Mouse (Mus musculus) heart, embryonic 13.5 days (tissue): Measurements from ENCODE around the gene Apoa2. TPM values are rescaled to one million over a fixed set of nuclear protein-coding genes. Genes with fewer than 3 reads are reported as not detected.
"Not testable (repeated sequence)": the region's sequence is repeated elsewhere in the genome, so short reads cannot be mapped to it uniquely, and the experiment has no call there.

Source experiments
- ATAC-seq: fragments of 200-750 bp; cut with Nextera tagmentation; 2 replicates; pipeline ENCODE4 v1.8.0; 2017; ENCODE audit warnings: moderate TSS enrichment; ENCODE audit not compliant: insufficient number of reproducible peaks, low FRiP score, low TSS enrichment; ENCODE audit errors: extremely low read depth
- H3K27ac ChIP-seq: fragments of 300-500 bp; sonication (generic); replicated peaks from 2 replicates; pipeline ENCODE4 v1.5.1; 2015; ENCODE audit warnings: moderate library complexity, mild to moderate bottlenecking, inconsistent platforms
- H3K27me3 ChIP-seq: fragments of 300-500 bp; sonication (generic); replicated peaks from 2 replicates; pipeline ENCODE4 v1.6.1; 2015; ENCODE audit warnings: mild to moderate bottlenecking, inconsistent platforms
- H3K36me3 ChIP-seq: fragments of 300-500 bp; sonication (generic); 2 replicates; pipeline ENCODE4 v1.6.1; 2015; ENCODE audit warnings: mild to moderate bottlenecking, inconsistent platforms
- H3K4me1 ChIP-seq: fragments of 300-500 bp; sonication (generic); 2 replicates; pipeline ENCODE4 v1.6.1; 2015; ENCODE audit warnings: inconsistent platforms
- H3K4me2 ChIP-seq: fragments of 300-500 bp; sonication (generic); 2 replicates; pipeline ENCODE4 v1.6.1; 2015; ENCODE audit warnings: inconsistent platforms, mild to moderate bottlenecking, moderate library complexity
- H3K4me3 ChIP-seq: fragments of 300-500 bp; sonication (generic); 2 replicates; pipeline ENCODE4 v1.5.1; 2015; ENCODE audit warnings: moderate library complexity, mild to moderate bottlenecking, inconsistent platforms
- H3K9ac ChIP-seq: fragments of 300-500 bp; sonication (generic); 2 replicates; pipeline ENCODE4 v1.6.1; 2015; ENCODE audit warnings: inconsistent platforms, mild to moderate bottlenecking, moderate library complexity
- H3K9me3 ChIP-seq: fragments of 300-500 bp; sonication (generic); 2 replicates; pipeline ENCODE4 v1.6.1; 2016; ENCODE audit warnings: inconsistent platforms
- WGBS: fragments of 180-500 bp; shearing (Covaris S2); methylation state at CpG from one replicate; pipeline ENCODE4 v1.1.7; 2015; ENCODE audit warnings: mixed read lengths; 5-methylcytosine and 5-hydroxymethylcytosine counted together
- polyA plus RNA-seq: library from polyadenylated mRNA; unstranded; fragments of >200 nt; fragmentation: Nextera tagmentation; extraction: Ambion mirVana; gene quantifications from 2 replicates; pipeline ENCODE4 v1.2.1, GENCODE M21; 2015

Apoa2 gene
- polyA plus RNA-seq, 1 experiment from 2014 or later: 21.9 TPM

- H3K27ac ChIP-seq: no peak overlapping the region
- H3K4me1 ChIP-seq: peaks cover 14% of the 10 kb centered on the region
- H3K4me3 ChIP-seq: no peak overlapping the region
- H3K27me3 ChIP-seq: no peaks in the 10 kb centered on the region
- 73% methylated on average over 15 of the region's 15 CpGs for WGBS
- ATAC-seq: no peak
- H3K4me2 ChIP-seq: no peak overlapping the region
- H3K9me3 ChIP-seq: no peaks in the 10 kb centered on the region
- H3K9ac ChIP-seq: no peak overlapping the region
- peaks cover 98% of the 10 kb centered on the region for H3K36me3 ChIP-seq
Observed at GRCm38 (mm10) chr1:171239992-171240744, 15.3 kb downstream of the Apoa2 start.

GRCm38 (mm10) chr1:171240911-171241310, 16.1 kb downstream of the Apoa2 start:
- no peak overlapping the region for H3K4me2 ChIP-seq
- no peak overlapping the region for H3K4me3 ChIP-seq
- 89% methylated on average over 10 of the region's 10 CpGs for WGBS
- no peak for ATAC-seq
- no peak overlapping the region for H3K9ac ChIP-seq
- peaks cover 97% of the 10 kb centered on the region for H3K36me3 ChIP-seq
- no peaks in the 10 kb centered on the region for H3K27me3 ChIP-seq
- no peaks in the 10 kb centered on the region for H3K9me3 ChIP-seq
- peaks cover 20% of the 10 kb centered on the region for H3K4me1 ChIP-seq
- H3K27ac ChIP-seq: no peak overlapping the region

- WGBS: 88% methylated on average over 12 of the region's 12 CpGs
Observed at GRCm38 (mm10) chr1:171241952-171242351, 17.1 kb downstream of the Apoa2 start.

DNA sequence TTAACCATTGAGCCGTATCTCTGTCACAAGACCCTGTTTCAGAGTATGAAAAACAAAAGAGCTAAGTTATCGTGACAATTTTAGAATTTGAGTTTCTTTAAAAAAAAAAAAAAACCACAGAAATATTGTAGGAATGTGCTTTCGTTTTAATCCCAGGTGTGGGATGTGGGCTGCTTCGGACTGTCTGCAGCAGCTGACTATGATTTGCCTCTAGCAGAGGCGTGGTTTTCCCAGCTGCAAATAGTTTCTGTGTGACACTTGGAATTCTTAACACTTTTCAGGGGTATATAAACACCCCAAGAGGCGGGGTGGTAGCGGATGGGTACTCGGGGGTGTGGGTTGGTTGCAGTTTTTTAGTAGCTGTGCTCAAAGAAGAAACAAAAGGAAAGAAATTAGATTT, 20.5 kb downstream of the Apoa2 start:
- H3K9ac ChIP-seq: peak overlapping the region; percentile 95
- no peaks in the 10 kb centered on the region for H3K27me3 ChIP-seq
- H3K27ac ChIP-seq: no peak overlapping the region
- peak overlapping the region; percentile 84 for H3K4me2 ChIP-seq
- WGBS: 80% methylated on average over 8 of the region's 8 CpGs
- H3K9me3 ChIP-seq: no peaks in the 10 kb centered on the region
- H3K4me3 ChIP-seq: peak overlapping the region; percentile 83; the same call in 1 of the 2 replicates
- H3K36me3 ChIP-seq: peaks cover 52% of the 10 kb centered on the region
- H3K4me1 ChIP-seq: peaks cover 47% of the 10 kb centered on the region
- no peak for ATAC-seq

More at GRCm38 (mm10) chr1:171241952-171242351, 17.1 kb downstream of the Apoa2 start:
- H3K9ac ChIP-seq, H3K27me3 ChIP-seq, H3K27ac ChIP-seq, H3K4me3 ChIP-seq, ATAC-seq, H3K4me2 ChIP-seq, H3K9me3 ChIP-seq: not testable (repeated sequence)
- Histone ChIP-seq H3K4me1 (peaks cover 20% of the 10 kb centered on the region), H3K36me3 (peaks cover 87% of the 10 kb centered on the region)

- Histone ChIP-seq H3K9me3 (no peaks in the 10 kb centered on the region), H3K27ac (peak overlapping the region; percentile 93), H3K4me1 (peaks cover 62% of the 10 kb centered on the region), H3K27me3 (0 out of 2 replicates have a peak, but pooled peaks cover 6% of the 10 kb centered on the region), H3K36me3 (peaks cover 37% of the 10 kb centered on the region), H3K4me3 (peak overlapping the region; percentile 83), H3K4me2 (peak overlapping the region; percentile 84), H3K9ac (peak overlapping the region; percentile 95)
- under 1% methylated on average over 41 of the region's 41 CpGs for WGBS
- ATAC-seq: peak; percentile 78
Observed at GRCm38 (mm10) chr1:171246709-171247452, 22.0 kb downstream of the Apoa2 start.

GRCm38 (mm10) chr1:171247453-171247841, 22.6 kb downstream of the Apoa2 start:
- H3K27ac ChIP-seq: peak overlapping the region; percentile 93
- WGBS: 8% methylated on average over 13 of the region's 13 CpGs
- no peaks in the 10 kb centered on the region for H3K9me3 ChIP-seq
- peaks cover 67% of the 10 kb centered on the region for H3K4me1 ChIP-seq
- peaks cover 32% of the 10 kb centered on the region for H3K36me3 ChIP-seq
- 0 out of 2 replicates have a peak, but pooled peaks cover 6% of the 10 kb centered on the region for H3K27me3 ChIP-seq
- peak overlapping the region; percentile 83 for H3K4me3 ChIP-seq
- H3K9ac ChIP-seq: peak overlapping the region; percentile 82
- no peak for ATAC-seq
- peak overlapping the region; percentile 84 for H3K4me2 ChIP-seq

GRCm38 (mm10) chr1:171247916-171248315, 23.1 kb downstream of the Apoa2 start:
- Histone ChIP-seq H3K27me3 (peaks cover 8% of the 10 kb centered on the region; the same call in 1 of the 2 replicates), H3K36me3 (peaks cover 27% of the 10 kb centered on the region), H3K4me3 (peak overlapping the region; percentile 83), H3K4me2 (peak overlapping the region; percentile 84), H3K27ac (peak overlapping the region; percentile 93), H3K9me3 (no peaks in the 10 kb centered on the region), H3K9ac (peak overlapping the region; percentile 82), H3K4me1 (peaks cover 71% of the 10 kb centered on the region)
- WGBS: 28% methylated on average over 4 of the region's 4 CpGs
- ATAC-seq: no peak

DNA sequence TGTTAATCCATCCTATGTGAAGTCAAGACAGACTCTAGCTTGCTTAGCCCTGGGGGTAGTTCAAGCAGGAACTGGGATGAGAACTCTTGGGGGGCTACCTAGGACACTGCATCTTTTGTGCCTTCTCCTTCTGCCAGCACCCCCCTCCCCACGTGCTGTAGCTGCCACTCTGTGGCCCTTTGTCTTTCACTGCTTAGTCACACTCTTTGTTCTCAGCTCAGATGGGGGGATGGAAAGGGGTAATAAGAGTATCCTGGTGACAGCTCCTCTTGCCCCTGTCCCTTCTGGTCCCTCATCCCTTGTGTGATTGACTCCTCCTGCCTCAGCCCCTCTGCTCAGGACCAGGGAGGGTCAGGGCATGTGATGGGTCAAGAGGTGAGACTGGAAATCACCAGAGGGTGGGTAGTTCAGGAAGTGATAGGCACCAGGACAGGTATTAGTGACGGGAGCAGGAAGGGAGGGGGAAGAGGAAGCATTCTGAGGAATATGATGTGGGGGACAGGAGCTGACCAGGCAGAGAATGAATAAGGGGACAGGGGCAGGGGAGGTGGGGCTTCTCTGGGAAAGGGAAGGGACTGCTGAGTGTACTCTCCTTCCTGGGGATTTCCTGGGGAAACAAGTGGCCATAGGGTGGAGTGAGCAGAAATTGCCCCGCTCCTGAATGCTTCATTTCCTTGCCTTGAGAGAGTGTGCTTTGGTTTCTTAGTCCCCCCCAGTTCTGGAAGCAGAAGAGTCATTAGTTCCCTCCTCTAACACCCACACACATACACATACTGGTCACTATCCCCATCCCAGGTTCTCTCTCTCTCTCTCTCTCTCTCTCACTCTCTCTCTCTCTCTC, 23.8 kb downstream of the Apoa2 start:
- Histone ChIP-seq H3K9ac (no peak overlapping the region), H3K4me1 (peaks cover 71% of the 10 kb centered on the region), H3K9me3 (no peaks in the 10 kb centered on the region), H3K4me2 (peak overlapping the region; percentile 84; the same call in 1 of the 2 replicates), H3K27me3 (peaks cover 10% of the 10 kb centered on the region; the same call in 1 of the 2 replicates), H3K36me3 (peaks cover 20% of the 10 kb centered on the region), H3K4me3 (no peak overlapping the region), H3K27ac (peak overlapping the region; percentile 93)
- ATAC-seq: no peak
- 53% methylated on average over 3 of the region's 3 CpGs for WGBS

- Histone ChIP-seq H3K9ac (peak within 1 kb of the TSS; percentile 67), H3K4me1 (peaks cover 63% of the 10 kb centered on the region), H3K36me3 (peaks cover 11% of the 10 kb centered on the region), H3K9me3 (no peaks in the 10 kb centered on the region), H3K4me2 (peak within 1 kb of the TSS; percentile 59), H3K4me3 (peak within 1 kb of the TSS; percentile 42), H3K27me3 (peaks cover 10% of the 10 kb centered on the region; the same call in 1 of the 2 replicates), H3K27ac (peak within 1 kb of the TSS; percentile 93)
- WGBS: 22% methylated on average over 5 of the region's 5 CpGs
- no peak for ATAC-seq
Observed at GRCm38 (mm10) chr1:171249913-171250600, 25.2 kb downstream of the Apoa2 start, which contains the start of gene Adamts4. Adamts4 (plus strand) TSS chr1:171250421.
